Mouse (Mus musculus) kidney, adult 2 months (tissue): ENCODE measurements around the gene Htr1d. TPM values are rescaled to one million over a fixed set of nuclear protein-coding genes. Genes with fewer than 3 reads are reported as not detected.

ENCODE experiments used
- DNase-seq: peaks from one replicate; pipeline ENCODE4 v3.0.0; 2021
- H3K27ac ChIP-seq: fragments of 200-500 bp; 2 replicates; pipeline ENCODE4 v1.5.1; 2012; ENCODE audit warnings: low read depth, low read length, control low read depth, inconsistent platforms; ENCODE audit not compliant: insufficient read depth
- H3K27me3 ChIP-seq: fragments of 200-500 bp; replicated peaks from 2 replicates; pipeline ENCODE4 v1.6.1; 2012; ENCODE audit warnings: mild to moderate bottlenecking, moderate library complexity, low read length, inconsistent platforms; ENCODE audit not compliant: control insufficient read depth, insufficient read depth
- H3K36me3 ChIP-seq: fragments of 200-500 bp; 2 replicates; pipeline ENCODE4 v1.6.1; 2012; ENCODE audit warnings: mild to moderate bottlenecking, moderate library complexity, low read length, inconsistent platforms; ENCODE audit not compliant: control insufficient read depth, insufficient read depth
- H3K4me1 ChIP-seq: fragments of 200-500 bp; 2 replicates; pipeline ENCODE4 v1.6.1; 2011; ENCODE audit warnings: low read length; ENCODE audit not compliant: control insufficient read depth, insufficient read depth
- H3K4me3 ChIP-seq: fragments of 200-500 bp; 2 replicates; pipeline ENCODE4 v1.5.1; 2011; ENCODE audit warnings: mild to moderate bottlenecking, low read depth, low read length, control low read depth; ENCODE audit not compliant: insufficient read depth
- CTCF ChIP-seq: fragments of 200-500 bp; conservative IDR thresholded peaks from 2 replicates; pipeline ENCODE4 v1.5.1; 2011; ENCODE audit warnings: low read depth, mild to moderate bottlenecking, control low read depth, low read length, moderate library complexity, mixed read lengths; ENCODE audit not compliant: insufficient read depth, insufficient read length
- POLR2A ChIP-seq: fragments of 200-500 bp; IDR thresholded peaks from one replicate; pipeline ENCODE4 v1.6.1; 2011; ENCODE audit warnings: low read depth, low read length, control low read depth
- WGBS: fragments of 180-500 bp; shearing (Covaris S2); methylation state at CpG from one replicate; pipeline ENCODE4 v1.1.7; 2018; 5-methylcytosine and 5-hydroxymethylcytosine counted together
- polyA plus RNA-seq: library from polyadenylated mRNA; depleted of rRNA; stranded (reverse); fragments of >200 nt; gene quantifications from 2 replicates; pipeline ENCODE4 v1.2.3, GENCODE M21; 2012; rRNA removed

The Htr1d gene
- polyA plus RNA-seq, 1 experiment: not detected

GRCm38 (mm10) chr4:136469941-136470346 lies 46.6 kb downstream of the Htr1d start:
- H3K36me3 ChIP-seq: no peaks in the 10 kb centered on the region
- DNase-seq: peak; percentile 80
- under 1% methylated on average over 52 of the region's 55 CpGs for WGBS
- H3K4me1 ChIP-seq: peaks cover 10% of the 10 kb centered on the region
- H3K4me3 ChIP-seq: peak overlapping the region; percentile 94
- H3K27me3 ChIP-seq: no peaks in the 10 kb centered on the region
- H3K27ac ChIP-seq: peak overlapping the region; percentile 75
- TF ChIP-seq POLR2A: no peak
- TF ChIP-seq CTCF: no peak

- TF ChIP-seq POLR2A (no peak), CTCF (no peak)
- under 1% methylated on average over 58 of the region's 58 CpGs for WGBS
- peak overlapping the region; percentile 75 for H3K27ac ChIP-seq
Measured at GRCm38 (mm10) chr4:136470347-136471071, 47.2 kb downstream of the Htr1d start.

GRCm38 (mm10) chr4:136476692-136477091 lies 53.4 kb downstream of the Htr1d start:
- WGBS: 96% methylated on average over 1 of the region's 1 CpGs
- TF ChIP-seq CTCF: no peak
- Histone ChIP-seq H3K4me3 (no peak overlapping the region), H3K4me1 (peaks cover 5% of the 10 kb centered on the region; the same call in 1 of the 2 replicates), H3K36me3 (no peaks in the 10 kb centered on the region), H3K27me3 (no peaks in the 10 kb centered on the region), H3K27ac (no peak overlapping the region)
- no peak for DNase-seq

More at GRCm38 (mm10) chr4:136470347-136471071, 47.2 kb downstream of the Htr1d start:
- peak overlapping the region; percentile 94 for H3K4me3 ChIP-seq
- peak; percentile 64 for DNase-seq
- no peaks in the 10 kb centered on the region for H3K36me3 ChIP-seq
- H3K4me1 ChIP-seq: peaks cover 10% of the 10 kb centered on the region
- H3K27me3 ChIP-seq: no peaks in the 10 kb centered on the region

GRCm38 (mm10) chr4:136486549-136486948 lies 63.2 kb downstream of the Htr1d start:
- WGBS: 80% methylated on average over 2 of the region's 2 CpGs
- no peak for TF ChIP-seq CTCF
- TF ChIP-seq POLR2A: no peak
- no peak for DNase-seq

More at GRCm38 (mm10) chr4:136486549-136486948, 63.2 kb downstream of the Htr1d start:
- Histone ChIP-seq H3K36me3 (no peaks in the 10 kb centered on the region; the same call in 1 of the 2 replicates), H3K4me3 (no peak overlapping the region), H3K27ac (no peak overlapping the region), H3K4me1 (no peaks in the 10 kb centered on the region), H3K27me3 (no peaks in the 10 kb centered on the region)

Other genes with a start within 250 kb of the Htr1d start
- 5.7 and 7.0 TPM in 2 replicates for gene Asap3, start 217.2 kb upstream of the Htr1d start, polyA plus RNA-seq
- gene Tcea3, start 175.8 kb upstream of the Htr1d start, polyA plus RNA-seq: 29.9 and 50.8 TPM in 2 replicates
- gene Zfp46, start 138.8 kb upstream of the Htr1d start, polyA plus RNA-seq: 10.7 and 10.9 TPM in 2 replicates
- 9.9 and 14.0 TPM in 2 replicates for gene Hnrnpr, start 112.6 kb upstream of the Htr1d start, polyA plus RNA-seq
- 0.30 and 0.31 TPM in 2 replicates for gene 6030445D17Rik, start 38.7 kb downstream of the Htr1d start, polyA plus RNA-seq
- 12.5 and 13.2 TPM in 2 replicates for gene Luzp1, start 46.2 kb downstream of the Htr1d start, polyA plus RNA-seq
- gene Kdm1a, start 179.2 kb downstream of the Htr1d start, polyA plus RNA-seq: 21.0 and 21.1 TPM in 2 replicates
- gene Tex46, start 186.9 kb downstream of the Htr1d start, polyA plus RNA-seq: not detected in 2 replicates
- not detected in 2 replicates for gene Lactbl1, start 199.1 kb downstream of the Htr1d start, polyA plus RNA-seq